Mouse (Mus musculus): ENCODE data around the gene Cuedc2. TPM values are rescaled to one million over a fixed set of nuclear protein-coding genes. Genes with fewer than 3 reads are reported as not detected.

Cuedc2 gene
- polyA plus RNA-seq, 1 experiment from 2014 or later = 274 TPM

GRCm38 (mm10) chr19:46326019-46326755, 12.3 kb downstream of the Cuedc2 start:
- Histone ChIP-seq H3K27me3 (ENCODE audit: control insufficient read depth, insufficient read depth, low read length) (peaks cover 35% of the 10 kb centered on the region), H3K9ac (ENCODE audit: low read length) (peak overlapping the region; percentile 26), H3K27ac (ENCODE audit: low read depth, low read length) (no peak overlapping the region), H3K4me2 (ENCODE audit: low read depth) (peak overlapping the region; percentile 51), H3K9me3 (ENCODE audit: control insufficient read depth, low read length) (no peaks in the 10 kb centered on the region), H3K36me3 (ENCODE audit: control insufficient read depth, insufficient read depth, low read length) (peaks cover 2% of the 10 kb centered on the region; the same call in 1 of the 2 replicates), H3K4me3 (ENCODE audit: low read depth, low read length) (peak overlapping the region; percentile 73), H3K4me1 (ENCODE audit: control insufficient read depth, insufficient read depth, low read length) (peaks cover 32% of the 10 kb centered on the region)
- DNase-seq (ENCODE audit: low spot score) = peak; percentile 10
- ATAC-seq (ENCODE audit: insufficient read depth, low FRiP score, low TSS enrichment) = no peak
- WGBS = 4% methylated on average over 29 of the region's 29 CpGs

GRCm38 (mm10) chr19:46324918-46325317, 13.6 kb downstream of the Cuedc2 start:
- 78% methylated on average over 5 of the region's 5 CpGs for WGBS
- no peak for ATAC-seq (ENCODE audit: insufficient read depth, low FRiP score, low TSS enrichment)

GRCm38 (mm10) chr19:46324366-46324765, 14.1 kb downstream of the Cuedc2 start:
- ATAC-seq (ENCODE audit: insufficient read depth, low FRiP score, low TSS enrichment) (no peak), DNase-seq (ENCODE audit: low spot score) (no peak)
- Histone ChIP-seq H3K36me3 (ENCODE audit: control insufficient read depth, insufficient read depth, low read length) (no peaks in the 10 kb centered on the region), H3K9ac (ENCODE audit: low read length) (no peak overlapping the region), H3K4me1 (ENCODE audit: control insufficient read depth, insufficient read depth, low read length) (peaks cover 24% of the 10 kb centered on the region), H3K4me3 (ENCODE audit: low read depth, low read length) (no peak overlapping the region), H3K27me3 (ENCODE audit: control insufficient read depth, insufficient read depth, low read length) (peaks cover 46% of the 10 kb centered on the region), H3K27ac (ENCODE audit: low read depth, low read length) (no peak overlapping the region), H3K9me3 (ENCODE audit: control insufficient read depth, low read length) (no peaks in the 10 kb centered on the region), H3K4me2 (ENCODE audit: low read depth) (no peak overlapping the region)
- WGBS = 71% methylated on average over 11 of the region's 11 CpGs

More at GRCm38 (mm10) chr19:46324918-46325317, 13.6 kb downstream of the Cuedc2 start:
- Histone ChIP-seq H3K9ac (ENCODE audit: low read length) (no peak overlapping the region), H3K27ac (ENCODE audit: low read depth, low read length) (no peak overlapping the region), H3K36me3 (ENCODE audit: control insufficient read depth, insufficient read depth, low read length) (no peaks in the 10 kb centered on the region), H3K4me1 (ENCODE audit: control insufficient read depth, insufficient read depth, low read length) (peaks cover 29% of the 10 kb centered on the region), H3K4me3 (ENCODE audit: low read depth, low read length) (no peak overlapping the region), H3K4me2 (ENCODE audit: low read depth) (no peak overlapping the region), H3K9me3 (ENCODE audit: control insufficient read depth, low read length) (no peaks in the 10 kb centered on the region), H3K27me3 (ENCODE audit: control insufficient read depth, insufficient read depth, low read length) (peaks cover 42% of the 10 kb centered on the region)
- no peak for DNase-seq (ENCODE audit: low spot score)

- peaks cover 22% of the 10 kb centered on the region for H3K4me1 ChIP-seq (ENCODE audit: control insufficient read depth, insufficient read depth, low read length)
- H3K27ac ChIP-seq (ENCODE audit: low read depth, low read length) = no peak overlapping the region
- H3K9me3 ChIP-seq (ENCODE audit: control insufficient read depth, low read length) = no peaks in the 10 kb centered on the region
- H3K9ac ChIP-seq (ENCODE audit: low read length) = no peak overlapping the region
- ATAC-seq (ENCODE audit: insufficient read depth, low FRiP score, low TSS enrichment) (no peak), DNase-seq (ENCODE audit: low spot score) (no peak)
- no peak overlapping the region for H3K4me2 ChIP-seq (ENCODE audit: low read depth)
- H3K4me3 ChIP-seq (ENCODE audit: low read depth, low read length) = no peak overlapping the region
- no peaks in the 10 kb centered on the region for H3K36me3 ChIP-seq (ENCODE audit: control insufficient read depth, insufficient read depth, low read length)
- 69% methylated on average over 5 of the region's 5 CpGs for WGBS
- peaks cover 49% of the 10 kb centered on the region for H3K27me3 ChIP-seq (ENCODE audit: control insufficient read depth, insufficient read depth, low read length)
Observed at GRCm38 (mm10) chr19:46323716-46324115, 14.8 kb downstream of the Cuedc2 start.

GRCm38 (mm10) chr19:46322996-46323572, 15.4 kb downstream of the Cuedc2 start:
- Histone ChIP-seq H3K9me3 (ENCODE audit: control insufficient read depth, low read length) (no peaks in the 10 kb centered on the region), H3K4me1 (ENCODE audit: control insufficient read depth, insufficient read depth, low read length) (peaks cover 22% of the 10 kb centered on the region), H3K4me3 (ENCODE audit: low read depth, low read length) (no peak overlapping the region), H3K4me2 (ENCODE audit: low read depth) (no peak overlapping the region), H3K27ac (ENCODE audit: low read depth, low read length) (no peak overlapping the region), H3K9ac (ENCODE audit: low read length) (no peak overlapping the region), H3K36me3 (ENCODE audit: control insufficient read depth, insufficient read depth, low read length) (no peaks in the 10 kb centered on the region), H3K27me3 (ENCODE audit: control insufficient read depth, insufficient read depth, low read length) (peaks cover 56% of the 10 kb centered on the region)
- 78% methylated on average over 13 of the region's 13 CpGs for WGBS
- DNase-seq (ENCODE audit: low spot score) (no peak), ATAC-seq (ENCODE audit: insufficient read depth, low FRiP score, low TSS enrichment) (no peak)

GRCm38 (mm10) chr19:46322144-46322995, 16.1 kb downstream of the Cuedc2 start:
- no peak overlapping the region; the same call in 1 of the 2 replicates for H3K4me2 ChIP-seq (ENCODE audit: low read depth)
- H3K4me1 ChIP-seq (ENCODE audit: control insufficient read depth, insufficient read depth, low read length) = peaks cover 23% of the 10 kb centered on the region
- 60% methylated on average over 11 of the region's 11 CpGs for WGBS
- no peak overlapping the region for H3K9ac ChIP-seq (ENCODE audit: low read length)
- no peak for ATAC-seq (ENCODE audit: insufficient read depth, low FRiP score, low TSS enrichment)
- H3K4me3 ChIP-seq (ENCODE audit: low read depth, low read length) = no peak overlapping the region
- no peak for DNase-seq (ENCODE audit: low spot score)
- peak overlapping the region; percentile 21; the same call in 1 of the 2 replicates for H3K27ac ChIP-seq (ENCODE audit: low read depth, low read length)
- H3K36me3 ChIP-seq (ENCODE audit: control insufficient read depth, insufficient read depth, low read length) = no peaks in the 10 kb centered on the region
- H3K27me3 ChIP-seq (ENCODE audit: control insufficient read depth, insufficient read depth, low read length) = peaks cover 63% of the 10 kb centered on the region
- no peaks in the 10 kb centered on the region for H3K9me3 ChIP-seq (ENCODE audit: control insufficient read depth, low read length)

- H3K27me3 ChIP-seq (ENCODE audit: control insufficient read depth, insufficient read depth, low read length) = peaks cover 71% of the 10 kb centered on the region
- no peak overlapping the region for H3K4me3 ChIP-seq (ENCODE audit: low read depth, low read length)
- H3K36me3 ChIP-seq (ENCODE audit: control insufficient read depth, insufficient read depth, low read length) = no peaks in the 10 kb centered on the region
- H3K9ac ChIP-seq (ENCODE audit: low read length) = no peak overlapping the region
- H3K27ac ChIP-seq (ENCODE audit: low read depth, low read length) = peak overlapping the region; percentile 21; the same call in 1 of the 2 replicates
- H3K9me3 ChIP-seq (ENCODE audit: control insufficient read depth, low read length) = no peaks in the 10 kb centered on the region
- ATAC-seq (ENCODE audit: insufficient read depth, low FRiP score, low TSS enrichment) = peak; percentile 80
- peak overlapping the region; percentile 19; the same call in 1 of the 2 replicates for H3K4me2 ChIP-seq (ENCODE audit: low read depth)
- peak; percentile 75 for DNase-seq (ENCODE audit: low spot score)
- 30% methylated on average over 6 of the region's 6 CpGs for WGBS
- H3K4me1 ChIP-seq (ENCODE audit: control insufficient read depth, insufficient read depth, low read length) = peaks cover 20% of the 10 kb centered on the region
Observed at GRCm38 (mm10) chr19:46321101-46321943, 17.2 kb downstream of the Cuedc2 start.
